Mouse (Mus musculus): ENCODE measurements at regions not wholly inside any gene's neighbourhood (a gene's known extent, or its start where the extent isn't known, plus 50 kb on each side); places are given as distances from the start of the nearest gene placed in this dataset.

GRCm38 (mm10) chr2:144183371-144183944 is 87.0 kb upstream of the Mgme1 start:
- TF ChIP-seq CTCF (IDR thresholded peaks at IDR 0.05; ENCODE audit: borderline replicate concordance, insufficient read depth, low read length) (no peak), POLR2A (IDR thresholded peaks at IDR 0.05; ENCODE audit: low read depth, low read length) (no peak)

Data from embryonic fibroblast, embryonic 13.5 days (primary cell).